Mouse (Mus musculus) common myeloid progenitor, adult 5-6 weeks (primary cell): Measurements from ENCODE around the gene Proca1. TPM values are rescaled to one million over a fixed set of nuclear protein-coding genes. Genes with fewer than 3 reads are reported as not detected.

ENCODE experiments used
- ATAC-seq: replicated peaks from 2 replicates; pipeline ENCODE4 v1.8.0; 2016; ENCODE audit warnings: low read depth, mild to moderate bottlenecking, moderate TSS enrichment, inconsistent platforms; ENCODE audit not compliant: poor library complexity, severe bottlenecking
- total RNA-seq: library from RNA; stranded (forward); fragments of 200-1000, 187-1606 nt; gene quantifications from 2 replicates; pipeline ENCODE4 v1.2.3, GENCODE M21; 2017

The Proca1 gene
- total RNA-seq, 1 experiment from 2014 or later = 1.8 TPM

DNA sequence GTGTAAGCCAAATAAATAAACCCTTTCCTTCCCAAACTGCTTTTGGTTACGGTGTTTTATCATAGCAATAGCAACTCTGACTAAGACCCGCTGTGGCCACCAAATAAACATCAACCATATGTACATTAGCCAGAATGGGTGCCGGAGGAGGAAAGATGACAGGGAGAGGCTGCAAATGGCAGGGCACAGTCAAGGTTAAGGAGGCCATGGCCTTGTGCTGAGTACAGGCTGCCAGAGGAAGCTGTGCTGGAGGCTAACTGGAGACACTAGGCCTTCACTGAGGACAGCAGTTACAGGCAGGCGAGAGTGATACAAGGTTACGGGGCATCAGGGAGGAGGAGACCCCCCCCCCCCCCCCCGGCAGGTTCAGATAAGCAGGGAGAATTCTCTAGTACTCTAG lies 16.7 kb downstream of the Proca1 start:
- ATAC-seq = no peak

DNA sequence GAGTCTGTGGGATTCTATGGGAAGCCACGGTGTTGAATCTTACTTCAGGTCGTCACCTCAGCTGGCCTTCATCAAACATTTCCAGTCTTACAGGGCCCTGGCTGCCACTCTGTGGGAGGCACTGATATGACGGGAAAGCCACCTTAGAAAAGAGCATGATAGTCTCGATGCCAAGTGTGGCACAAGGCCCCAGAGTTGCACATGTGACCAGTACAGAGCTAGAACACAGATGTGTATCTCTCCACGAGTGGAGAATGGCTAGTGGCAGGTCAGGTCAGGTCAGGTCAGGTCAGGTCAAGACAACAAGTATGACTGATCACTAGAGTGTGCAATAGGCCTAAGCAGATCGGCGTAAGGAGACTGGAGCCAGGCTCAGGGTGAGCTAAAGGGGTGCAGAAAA lies 17.4 kb downstream of the Proca1 start:
- no peak for ATAC-seq

DNA sequence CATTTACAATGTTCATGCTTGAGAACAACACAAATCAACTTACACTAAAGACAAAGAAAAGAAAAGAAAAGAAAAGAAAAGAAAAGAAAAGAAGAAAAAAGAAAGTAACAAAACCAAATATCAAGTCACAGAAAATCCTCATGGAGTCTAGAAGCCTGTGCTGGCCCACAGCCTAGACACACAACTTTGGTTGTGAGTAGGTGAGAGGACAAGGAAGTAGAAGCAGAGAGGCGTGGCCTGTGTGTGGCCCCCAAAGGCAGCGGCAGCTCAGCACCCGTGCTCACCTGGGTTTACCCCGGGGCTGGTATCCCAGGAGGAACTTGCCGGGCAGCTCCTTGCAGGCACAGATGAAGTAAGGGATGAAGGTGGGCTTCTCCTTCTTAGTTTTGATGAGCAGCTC lies 18.3 kb downstream of the Proca1 start:
- ATAC-seq = no peak

DNA sequence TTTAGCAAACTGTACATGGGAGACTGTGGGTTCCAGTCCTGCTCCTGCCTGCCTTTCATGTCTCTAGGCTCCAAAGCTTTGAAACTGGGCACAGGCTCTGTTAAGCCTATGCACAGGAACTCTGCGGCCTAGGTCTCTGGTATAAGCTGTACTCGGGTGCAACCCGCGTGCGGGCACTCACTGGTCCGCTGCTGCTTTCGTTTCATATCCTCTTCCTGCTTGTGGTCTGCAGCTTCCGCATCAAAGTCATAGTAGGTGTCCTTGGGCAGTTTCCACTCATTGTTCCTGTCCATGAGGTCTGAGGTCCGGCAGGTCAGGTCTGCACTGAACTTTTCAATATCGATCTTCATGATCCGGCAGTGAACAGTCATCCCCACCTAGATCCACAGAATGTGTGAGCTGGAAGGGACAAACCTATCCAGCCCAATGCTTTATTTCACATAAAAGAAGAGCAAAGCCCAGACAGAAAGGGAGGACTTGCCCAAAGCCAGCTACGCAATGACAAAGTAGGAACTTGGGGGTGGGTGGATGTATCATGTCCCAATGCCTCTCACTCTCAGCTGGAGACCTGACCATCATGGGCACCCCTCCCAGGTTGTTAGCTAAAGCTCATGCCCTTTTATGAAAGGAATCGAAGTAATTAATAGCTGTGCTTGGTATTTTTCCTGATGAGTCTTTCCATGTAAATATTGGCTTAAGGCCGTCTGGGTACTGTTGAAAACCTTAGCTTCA lies 20.1 kb downstream of the Proca1 start:
- ATAC-seq = peak; percentile 69

DNA sequence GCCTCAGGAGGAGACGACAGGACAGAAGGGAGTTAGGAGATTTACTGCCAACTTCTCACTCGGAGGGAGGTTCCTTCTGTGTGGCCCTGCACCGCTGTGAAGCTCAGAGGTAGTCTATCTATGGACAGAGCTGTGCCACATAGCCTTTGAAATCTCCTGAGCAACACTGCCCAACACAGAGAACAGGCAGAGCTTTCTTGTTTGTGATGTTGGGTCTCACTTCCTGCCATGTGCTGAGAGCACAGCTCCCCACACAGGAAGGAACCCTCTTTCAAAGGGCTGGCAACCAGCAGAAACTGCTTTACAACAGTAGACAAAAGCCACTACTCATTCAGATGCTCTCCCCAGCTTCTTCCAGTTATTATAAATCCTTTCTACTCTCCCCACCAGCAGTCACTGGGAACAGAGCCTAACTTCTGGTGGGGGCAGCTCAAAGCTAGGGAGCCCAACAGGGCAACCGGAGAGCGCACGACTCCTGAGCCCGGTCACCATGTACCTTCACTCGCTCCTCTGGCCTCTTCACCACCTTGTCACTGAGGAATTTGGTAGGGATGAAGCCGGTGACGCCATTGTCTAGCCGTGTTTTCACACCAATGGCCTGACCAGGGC lies 22.6 kb downstream of the Proca1 start:
- no peak for ATAC-seq

DNA sequence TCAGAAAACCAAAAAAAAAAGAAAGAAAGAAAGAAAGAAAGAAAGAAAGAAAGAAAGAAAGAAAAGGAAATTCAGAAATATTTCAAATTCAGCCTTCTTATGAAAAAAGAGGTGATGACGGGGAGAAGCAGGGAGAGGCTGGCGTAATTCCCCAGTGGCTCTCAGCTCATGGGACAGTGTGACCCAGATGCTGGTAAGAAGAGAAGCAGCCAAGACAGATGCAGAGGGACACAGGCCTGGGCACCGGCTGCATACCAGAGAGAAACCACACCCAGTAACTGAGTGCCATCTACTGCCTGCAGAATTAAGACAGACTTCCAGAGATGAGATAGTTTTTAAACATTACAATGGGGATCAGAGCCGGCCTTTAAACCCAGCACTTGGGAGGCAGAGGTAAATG lies 30.4 kb downstream of the Proca1 start:
- ATAC-seq = no peak

DNA sequence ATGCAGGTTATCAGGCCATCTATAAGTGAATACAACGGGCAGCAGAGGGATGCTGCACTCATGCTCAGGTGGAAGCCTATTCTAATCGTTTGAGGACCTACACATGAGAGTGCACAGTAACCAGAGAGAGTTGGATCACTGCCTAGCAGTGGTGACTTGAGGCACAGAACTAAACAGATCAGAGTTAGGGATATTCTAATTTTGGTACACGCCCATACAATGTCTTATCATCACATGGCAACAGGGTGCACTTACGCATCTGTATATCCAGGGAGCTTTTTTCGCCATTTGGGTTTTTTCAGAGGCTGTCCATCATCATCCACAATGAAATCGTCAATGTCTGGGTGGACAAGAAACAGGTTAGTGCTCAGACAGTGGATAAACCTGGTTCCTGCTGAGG lies 38.3 kb downstream of the Proca1 start:
- no peak for ATAC-seq

DNA sequence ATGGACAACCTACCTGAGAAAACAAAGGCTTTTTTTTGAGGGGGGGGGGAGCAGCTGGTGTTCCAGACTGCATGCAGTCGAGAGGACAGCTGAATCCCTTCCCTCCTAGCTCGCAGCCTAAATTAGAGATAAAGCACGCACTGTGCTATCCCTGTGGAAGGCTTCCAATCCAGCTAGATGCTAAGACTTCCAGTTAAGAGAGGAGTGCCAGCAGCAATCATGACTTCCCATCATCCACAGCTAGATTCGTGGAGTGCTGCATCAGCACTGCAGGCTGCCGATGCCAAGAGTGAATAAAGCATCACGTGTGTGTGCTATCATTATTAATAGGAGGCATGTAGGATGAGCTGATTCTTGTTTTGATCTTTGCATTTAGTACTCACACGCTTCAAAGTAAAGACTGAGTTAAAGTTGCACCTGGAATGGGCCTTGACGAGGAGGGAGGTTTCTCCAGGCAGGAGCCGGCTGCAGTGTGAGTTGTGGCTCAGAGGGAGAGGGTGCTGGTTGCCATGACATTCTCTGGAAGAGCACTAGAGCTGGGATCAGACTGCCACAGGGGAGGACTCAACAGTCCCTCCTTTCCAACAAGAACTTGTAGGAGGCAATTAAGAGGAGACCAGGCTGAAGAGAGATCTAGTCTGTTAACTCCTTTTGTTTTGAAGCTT lies 47.1 kb downstream of the Proca1 start:
- no peak for ATAC-seq

DNA sequence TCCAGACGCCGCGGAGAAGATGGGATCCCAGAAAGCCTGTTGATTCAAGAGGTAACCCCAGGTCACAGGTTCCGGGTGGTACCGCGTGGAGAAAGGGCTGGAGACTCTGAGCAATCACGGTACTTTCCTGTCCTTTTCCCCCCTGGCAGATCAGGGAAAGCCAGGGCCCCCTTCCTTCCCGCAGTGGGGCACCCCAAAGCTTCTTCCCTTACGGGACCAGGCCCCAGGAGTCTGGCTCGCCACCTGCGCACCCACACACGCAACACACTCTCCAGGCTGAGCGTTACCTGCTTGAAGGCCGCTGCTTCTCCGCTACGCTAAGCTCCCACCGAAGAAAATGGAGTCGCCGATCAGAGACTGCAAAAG lies 52.1 kb downstream of the Proca1 start:
- ATAC-seq = peak; percentile 2; the same call in 1 of the 2 replicates

DNA sequence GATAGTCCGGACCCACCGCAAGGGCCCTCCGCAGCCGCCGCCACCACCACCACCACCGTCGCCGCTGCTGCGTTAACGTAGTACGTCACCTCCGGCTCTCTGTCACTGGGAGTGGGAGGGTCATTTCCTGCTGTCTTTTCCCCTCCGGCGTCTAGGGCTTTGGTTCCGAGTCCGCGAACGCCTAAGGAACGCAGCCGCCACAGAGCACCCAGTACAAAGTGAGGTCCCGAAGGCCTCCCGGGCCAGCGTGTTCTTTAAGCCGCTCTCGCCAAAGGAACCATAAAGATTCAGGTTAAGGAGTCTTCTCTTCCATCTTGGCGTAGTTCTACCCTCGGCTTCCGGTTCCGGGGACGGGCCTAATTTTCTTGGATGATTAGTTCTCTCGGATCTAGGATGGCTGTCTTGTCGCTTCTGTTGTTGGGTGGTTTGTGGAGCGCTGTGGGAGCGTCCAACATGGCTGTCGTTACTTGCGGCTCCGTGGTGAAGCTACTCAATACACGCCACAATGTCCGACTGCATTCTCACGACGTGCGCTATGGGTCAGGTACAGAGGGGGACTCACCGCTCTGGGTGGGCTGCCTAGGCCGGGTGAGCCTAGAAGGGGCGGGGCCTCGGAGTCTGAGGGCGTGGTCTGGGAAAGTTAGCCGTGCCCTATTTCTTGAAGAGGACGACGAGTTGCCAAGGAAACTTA lies 52.6 kb downstream of the Proca1 start, which contains the start of the genes Sdf2 and Supt6:
Sdf2 (plus strand) TSS at position 120 of the 691 bp plus-strand sequence.
Supt6 (minus strand) TSS at position 361 of the 691 bp plus-strand sequence.
- ATAC-seq = peak; percentile 91

DNA sequence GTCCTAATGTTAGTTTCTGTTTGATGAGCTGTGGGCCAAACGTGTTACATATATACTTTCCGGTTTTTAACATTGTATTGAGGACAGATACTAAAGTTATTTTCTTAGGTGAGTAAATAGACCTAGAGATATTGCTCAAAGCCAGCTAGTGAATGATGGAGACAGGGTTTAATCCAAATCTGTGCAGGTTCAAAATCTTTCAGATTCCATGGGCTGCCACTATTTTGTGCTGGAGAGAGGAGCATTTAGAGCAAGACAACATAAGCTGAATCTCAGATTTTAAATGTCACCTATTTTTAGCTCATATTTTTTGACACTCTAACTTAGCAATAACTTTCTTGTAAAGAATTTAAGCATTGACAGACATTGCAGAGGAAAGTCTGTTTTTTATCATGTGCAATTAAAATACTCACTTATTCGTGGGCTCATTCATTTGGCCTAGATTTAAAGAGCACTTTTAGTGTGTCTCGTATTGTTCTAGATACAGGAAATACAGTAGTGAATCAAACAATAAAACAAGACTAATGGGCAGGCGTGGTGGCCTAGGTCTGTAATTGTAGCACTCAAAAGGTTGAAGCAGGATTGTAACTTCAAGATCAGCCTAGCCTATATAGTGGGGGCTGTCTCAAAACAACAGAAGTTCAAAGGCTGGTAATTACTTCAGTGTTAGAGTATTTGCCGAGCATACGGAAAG lies 53.3 kb downstream of the Proca1 start:
- ATAC-seq = no peak

DNA sequence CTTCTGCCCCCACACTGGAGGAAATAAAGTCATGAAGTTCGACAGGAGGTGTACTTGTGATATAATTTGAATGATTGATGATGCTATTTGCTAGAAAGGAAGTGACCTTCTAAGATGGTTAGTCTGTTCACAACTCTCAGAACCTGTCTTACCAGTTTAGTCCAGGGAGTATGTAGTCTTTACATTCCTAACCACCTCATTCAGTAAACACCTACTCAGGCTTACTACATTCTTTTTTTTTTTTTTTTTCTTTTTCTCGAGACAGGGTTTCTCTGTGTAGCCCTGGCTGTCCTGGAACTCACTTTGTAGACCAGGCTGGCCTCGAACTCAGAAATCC lies 53.8 kb downstream of the Proca1 start:
- no peak for ATAC-seq

DNA sequence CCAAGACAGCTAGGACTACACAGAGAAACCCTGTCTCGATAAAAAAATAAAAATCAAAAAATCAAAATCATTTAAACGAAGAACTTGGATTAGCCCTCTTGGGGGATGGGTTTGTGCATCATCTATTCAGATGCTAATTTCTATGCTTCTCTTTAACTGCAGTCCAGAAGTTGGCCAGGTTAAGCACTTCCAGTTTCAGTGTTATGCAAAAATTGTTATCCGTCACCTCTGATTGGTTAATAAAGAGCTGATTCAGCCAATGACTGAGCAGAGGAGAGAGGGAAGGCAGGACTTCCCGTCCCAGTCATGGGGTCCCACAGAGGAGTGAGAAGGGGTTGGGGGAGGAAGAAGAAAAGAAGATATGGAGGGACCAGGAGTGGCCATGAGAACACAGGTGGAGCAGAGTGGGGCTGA lies 54.5 kb downstream of the Proca1 start:
- ATAC-seq = no peak

Other genes with a start within 250 kb of the Proca1 start
- 29.5 and 39.0 TPM in 2 replicates for gene Phf12, start 210.6 kb upstream of the Proca1 start, total RNA-seq
- 12.1 and 12.8 TPM in 2 replicates for gene Dhrs13, start 161.1 kb upstream of the Proca1 start, total RNA-seq
- 29.7 and 38.4 TPM in 2 replicates for gene Flot2, start 155.5 kb upstream of the Proca1 start, total RNA-seq
- 19.3 and 25.5 TPM in 2 replicates for gene Eral1, start 113.0 kb upstream of the Proca1 start, total RNA-seq
- gene Fam222b, start 98.7 kb upstream of the Proca1 start, total RNA-seq = 6.5 and 7.2 TPM in 2 replicates
- 6.9 and 10.2 TPM in 2 replicates for gene Traf4, start 27.8 kb upstream of the Proca1 start, total RNA-seq
- 7.1 and 8.2 TPM in 2 replicates for gene Nek8, start 16.7 kb upstream of the Proca1 start, total RNA-seq
- 7.9 and 8.1 TPM in 2 replicates for gene Tlcd1, start 16.7 kb upstream of the Proca1 start, total RNA-seq
- gene Rpl23a, start 9.8 kb upstream of the Proca1 start, total RNA-seq = 3,236 and 3,976 TPM in 2 replicates
- 2.0 and 2.8 TPM in 2 replicates for gene Rab34, start 5.0 kb upstream of the Proca1 start, total RNA-seq
- 42.2 and 57.7 TPM in 2 replicates for gene Sdf2, start 52.4 kb downstream of the Proca1 start, total RNA-seq
- gene Supt6, start 52.6 kb downstream of the Proca1 start, total RNA-seq = 47.7 and 49.6 TPM in 2 replicates
- gene 2610507B11Rik, start 68.4 kb downstream of the Proca1 start, total RNA-seq = 88.7 and 92.9 TPM in 2 replicates
- gene BC030499, start 97.4 kb downstream of the Proca1 start, total RNA-seq = 0.09 TPM in 1 of 2 replicates, not detected in the other
- 45.9 and 52.4 TPM in 2 replicates for gene Spag5, start 108.1 kb downstream of the Proca1 start, total RNA-seq
- gene Aldoc, start 129.6 kb downstream of the Proca1 start, total RNA-seq = 1.4 TPM in 1 of 2 replicates, not detected in the other
- gene Pigs, start 135.0 kb downstream of the Proca1 start, total RNA-seq = 12.6 and 17.9 TPM in 2 replicates
- 13.5 and 33.7 TPM in 2 replicates for gene Unc119, start 150.1 kb downstream of the Proca1 start, total RNA-seq
- gene Foxn1, start 193.2 kb downstream of the Proca1 start, total RNA-seq = not detected in 2 replicates
- not detected in 2 replicates for gene Slc13a2, start 228.8 kb downstream of the Proca1 start, total RNA-seq